Mouse (Mus musculus): Measurements from ENCODE around the gene Egfr.

Egfr gene

DNA sequence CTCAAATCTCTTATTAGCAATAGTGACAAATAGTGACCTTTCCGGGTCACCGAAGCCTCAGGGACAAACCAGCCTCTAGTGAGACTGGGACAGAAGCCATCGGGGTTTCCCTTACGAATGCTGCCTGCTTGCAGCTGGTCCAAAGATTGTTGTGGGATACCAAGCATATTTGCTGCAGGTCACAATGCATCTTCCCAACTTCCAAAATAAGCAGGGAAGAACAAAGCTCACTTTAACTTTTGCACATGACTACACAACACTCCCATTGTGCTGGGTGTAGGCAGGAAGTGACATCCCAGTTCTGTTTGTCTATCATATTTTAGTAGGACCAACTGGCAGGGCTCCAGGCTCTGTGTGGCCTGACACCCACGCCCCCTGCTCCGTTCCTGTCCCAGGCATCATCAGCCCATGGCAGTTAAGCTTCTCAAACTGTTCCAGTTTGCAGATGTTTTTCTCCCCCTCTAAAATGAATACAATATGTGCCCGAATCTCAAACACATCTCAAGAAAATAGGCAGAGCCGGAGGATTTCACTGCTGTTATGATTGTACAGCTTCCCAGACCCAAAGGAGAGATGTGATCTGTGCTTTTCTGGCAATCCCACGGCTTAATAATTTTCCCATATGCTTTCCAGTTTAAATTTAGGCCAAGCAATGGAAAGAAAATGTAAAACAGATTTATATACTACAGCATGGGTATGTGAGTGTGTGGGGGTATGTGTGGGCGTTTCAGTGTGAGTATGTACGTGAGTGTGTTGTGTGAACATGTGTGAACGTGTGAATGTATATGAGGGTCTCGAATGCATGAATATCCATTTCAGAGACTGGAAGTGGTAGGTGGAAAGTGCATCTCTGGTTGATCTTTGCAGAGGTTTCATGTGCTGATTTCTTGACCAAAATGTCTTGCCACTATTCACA is 143.7 kb downstream of the Egfr start:
- ATAC-seq (ENCODE audit: low TSS enrichment), result peak; percentile 85

DNA sequence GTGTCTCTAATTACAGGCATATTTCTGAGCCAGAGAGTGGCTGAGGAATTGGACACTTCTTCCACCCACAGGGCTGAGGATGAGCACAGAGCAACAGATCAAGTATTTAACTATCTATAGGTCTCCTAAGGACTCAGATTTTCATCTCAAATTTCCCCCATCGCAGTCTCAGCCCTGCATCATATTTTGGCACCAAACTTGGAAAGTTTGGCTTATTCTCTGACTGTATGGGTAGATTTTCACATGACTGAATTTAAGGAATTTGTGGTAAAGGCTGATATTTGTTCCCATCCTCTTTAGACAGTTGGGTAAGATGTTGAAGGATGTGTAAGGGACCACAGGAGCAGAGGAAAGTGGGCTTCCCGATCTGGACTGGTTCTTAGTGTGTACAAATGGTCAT is 145.7 kb downstream of the Egfr start:
- no peak for ATAC-seq (ENCODE audit: low TSS enrichment)

GRCm38 (mm10) chr11:16900182-16900581 is 148.2 kb downstream of the Egfr start:
- ATAC-seq (ENCODE audit: low TSS enrichment), result no peak

GRCm38 (mm10) chr11:16900653-16901416 is 148.8 kb downstream of the Egfr start:
- no peak for ATAC-seq (ENCODE audit: low TSS enrichment)

DNA sequence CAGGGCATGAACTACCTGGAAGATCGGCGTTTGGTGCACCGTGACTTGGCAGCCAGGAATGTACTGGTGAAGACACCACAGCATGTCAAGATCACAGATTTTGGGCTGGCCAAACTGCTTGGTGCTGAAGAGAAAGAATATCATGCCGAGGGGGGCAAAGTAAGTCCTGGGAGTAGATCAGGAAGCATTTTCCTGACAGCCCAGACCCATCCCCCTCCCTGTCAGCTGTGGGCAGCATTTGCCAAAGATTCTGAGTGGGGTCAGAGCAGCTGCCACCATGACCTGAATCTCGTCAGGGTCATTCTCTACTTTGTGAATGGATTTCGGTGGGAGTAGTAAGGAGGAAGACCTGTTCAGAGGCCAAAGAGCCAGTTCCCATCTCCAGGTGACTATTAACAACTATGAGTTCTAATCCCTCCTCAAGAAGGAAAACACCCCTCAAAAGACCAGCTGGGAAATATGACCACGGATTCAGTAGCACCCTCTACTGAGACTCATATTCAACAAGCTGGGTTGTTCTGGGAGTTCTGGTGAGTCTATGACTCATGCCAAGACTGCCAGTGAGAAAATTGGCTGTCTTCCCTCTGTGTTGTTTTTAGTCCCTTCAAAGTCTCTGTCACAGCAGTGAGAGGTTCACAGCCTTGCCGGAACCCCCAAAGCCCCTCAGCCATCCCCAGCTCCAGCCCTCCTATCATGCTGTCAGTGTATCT is 152.5 kb downstream of the Egfr start:
- ATAC-seq (ENCODE audit: low TSS enrichment), result peak; percentile 98

DNA sequence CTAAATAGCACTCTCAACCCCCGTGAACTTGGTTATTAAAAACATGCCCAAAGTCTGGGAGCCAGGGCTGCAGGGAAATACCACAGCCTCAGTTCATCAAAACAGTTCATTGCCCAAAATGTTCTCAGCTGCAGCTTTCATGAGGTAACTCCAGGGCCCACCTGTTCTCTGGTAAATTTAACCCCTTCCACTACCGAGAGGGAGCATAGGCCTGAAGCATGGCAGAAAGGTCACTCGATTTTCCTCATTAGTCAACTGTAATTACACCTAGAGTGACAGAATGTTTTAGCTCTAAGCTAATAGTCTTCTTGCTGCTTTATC is 153.0 kb downstream of the Egfr start:
- ATAC-seq (ENCODE audit: low TSS enrichment), result no peak

- ATAC-seq (ENCODE audit: low TSS enrichment), result no peak
Measured at GRCm38 (mm10) chr11:16906530-16906929, 154.5 kb downstream of the Egfr start.

DNA sequence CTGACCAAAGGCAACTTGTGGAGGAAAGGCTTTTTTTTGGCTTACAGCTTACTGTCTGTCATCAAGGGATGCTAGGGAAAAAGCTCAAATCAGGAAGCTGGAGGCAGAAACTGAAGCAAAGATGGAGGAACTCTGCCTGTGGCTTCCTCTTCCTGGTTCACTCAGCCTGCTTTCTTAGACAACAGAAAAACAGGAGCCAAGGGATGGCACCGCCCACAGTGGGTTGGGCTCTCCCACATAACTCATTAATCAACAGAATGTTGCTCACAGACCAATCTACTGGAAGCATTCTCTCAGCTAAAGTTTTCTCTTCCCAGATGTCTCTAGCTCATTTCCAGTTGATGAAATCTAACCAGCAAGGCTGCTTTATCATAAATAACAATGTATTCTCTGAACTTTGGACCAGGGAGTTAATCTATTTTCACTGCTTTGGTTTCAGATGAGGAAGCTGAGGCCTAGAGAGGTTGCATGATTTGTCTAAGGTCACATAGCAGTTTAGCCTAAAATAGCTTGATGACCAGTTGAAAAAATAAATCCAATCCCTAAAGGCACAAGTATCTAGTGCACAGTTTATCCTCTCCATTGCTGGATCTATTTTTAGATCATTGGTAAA is 155.6 kb downstream of the Egfr start:
- no peak for ATAC-seq (ENCODE audit: low TSS enrichment)

GRCm38 (mm10) chr11:16914756-16915155 is 162.8 kb downstream of the Egfr start:
- no peak for ATAC-seq (ENCODE audit: low TSS enrichment)

- ATAC-seq (ENCODE audit: low TSS enrichment), result no peak
Measured at GRCm38 (mm10) chr11:16915850-16916249, 163.8 kb downstream of the Egfr start.

DNA sequence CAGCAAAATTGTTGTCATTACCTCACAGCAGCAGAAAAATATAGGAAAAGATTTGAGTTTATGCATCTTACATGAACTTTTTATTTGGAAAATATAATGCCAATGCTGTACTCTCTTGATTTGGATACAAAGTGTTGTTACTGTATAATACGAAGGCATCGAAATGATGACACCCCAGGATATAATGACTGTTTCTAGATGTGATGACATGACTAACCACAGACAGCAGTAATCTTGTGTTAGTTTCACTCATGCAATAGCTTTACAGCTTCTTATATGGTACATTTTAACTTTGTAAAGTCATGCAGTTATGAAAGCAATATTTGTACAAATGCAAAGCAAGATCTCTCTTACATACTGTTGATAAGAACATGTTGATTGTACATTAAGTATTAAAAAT is 165.5 kb downstream of the Egfr start:
- ATAC-seq (ENCODE audit: low TSS enrichment), result no peak

- ATAC-seq (ENCODE audit: low TSS enrichment), result no peak
Measured at GRCm38 (mm10) chr11:16932159-16932558, 180.2 kb downstream of the Egfr start.

- peak; percentile 67 for ATAC-seq (ENCODE audit: low TSS enrichment)
Measured at GRCm38 (mm10) chr11:16935577-16936236, 183.7 kb downstream of the Egfr start.

GRCm38 (mm10) chr11:16941103-16941793 is 189.2 kb downstream of the Egfr start:
- ATAC-seq (ENCODE audit: low TSS enrichment), result peak; percentile 64

DNA sequence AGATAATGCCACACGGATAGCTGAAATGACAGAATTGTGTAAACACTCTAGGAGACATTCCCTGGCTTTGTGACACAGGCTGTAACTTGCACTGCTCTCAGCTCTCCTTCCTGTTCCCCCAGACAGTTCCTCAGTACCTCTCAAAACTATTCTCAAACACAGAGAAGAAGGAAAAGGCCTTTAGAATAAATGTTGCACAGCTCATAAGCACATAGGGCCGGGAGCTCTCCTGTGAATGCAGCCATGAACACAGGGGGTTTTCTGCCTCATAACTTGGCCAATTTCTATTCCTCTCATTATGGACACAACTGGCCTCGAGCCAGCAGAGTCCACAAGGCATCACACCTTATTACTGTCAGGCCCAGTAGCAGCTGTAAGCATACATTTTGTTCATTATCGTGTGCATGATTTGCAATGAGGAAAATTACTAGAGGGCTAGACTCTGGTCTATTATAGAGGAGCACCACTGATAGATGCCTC is 190.0 kb downstream of the Egfr start:
- ATAC-seq (ENCODE audit: low TSS enrichment), result no peak

GRCm38 (mm10) chr11:16943016-16943415 is 191.0 kb downstream of the Egfr start:
- no peak for ATAC-seq (ENCODE audit: low TSS enrichment)

DNA sequence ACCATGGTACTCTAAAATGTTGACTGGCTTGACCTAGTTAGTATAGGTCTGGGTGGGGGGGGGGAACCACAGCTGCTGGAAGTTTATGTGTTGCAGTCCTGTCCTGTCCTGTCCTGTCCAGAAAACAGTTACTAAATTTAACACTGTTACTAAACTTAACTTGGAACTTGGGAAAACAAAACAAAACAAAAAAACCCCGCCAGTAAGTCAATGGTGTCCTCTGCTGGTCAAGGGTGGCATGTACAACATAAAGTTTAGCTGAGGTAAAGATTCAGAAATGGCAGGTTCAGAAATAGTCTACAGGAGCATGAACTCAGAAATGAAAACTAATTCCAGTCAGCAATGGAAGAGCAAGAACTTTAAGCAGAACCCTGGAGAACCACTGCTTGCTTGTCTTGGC is 196.8 kb downstream of the Egfr start:
- ATAC-seq (ENCODE audit: low TSS enrichment), result peak; percentile 14; the same call in 1 of the 2 replicates

DNA sequence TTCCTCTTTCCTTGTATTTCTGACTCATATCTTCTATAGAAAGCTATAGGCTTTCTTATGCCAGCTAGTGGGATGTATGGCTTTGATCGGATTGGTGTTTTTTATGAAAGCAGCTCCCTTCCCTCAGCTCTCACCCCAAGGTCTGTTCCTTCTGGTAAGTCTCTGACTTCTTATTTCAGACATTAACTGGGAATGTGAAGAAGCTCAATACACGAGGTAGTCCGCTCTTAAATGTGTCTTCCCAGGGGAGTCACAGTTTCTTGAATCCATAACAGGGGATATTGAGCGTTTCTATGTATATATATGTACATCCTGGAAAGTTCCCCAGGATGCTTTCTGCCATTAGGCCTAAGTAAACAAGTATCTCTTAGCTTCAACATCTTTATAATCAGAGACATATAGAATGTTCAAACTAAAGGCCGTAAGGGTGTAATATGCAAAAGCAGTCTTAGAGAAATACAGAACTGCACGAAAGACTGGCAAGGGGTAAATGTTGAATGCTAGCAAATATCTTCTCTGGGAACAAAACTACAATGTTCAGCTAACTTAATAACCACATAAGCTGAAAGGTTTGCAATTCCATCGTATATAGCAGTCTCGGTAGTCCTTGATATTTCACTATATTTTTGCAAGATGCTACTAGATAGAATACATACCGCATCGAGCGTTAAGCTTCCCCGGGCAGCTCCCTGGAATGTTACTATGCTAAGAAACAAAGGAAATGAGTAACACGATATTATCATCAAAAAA is 198.4 kb downstream of the Egfr start:
- no peak for ATAC-seq (ENCODE audit: low TSS enrichment)

DNA sequence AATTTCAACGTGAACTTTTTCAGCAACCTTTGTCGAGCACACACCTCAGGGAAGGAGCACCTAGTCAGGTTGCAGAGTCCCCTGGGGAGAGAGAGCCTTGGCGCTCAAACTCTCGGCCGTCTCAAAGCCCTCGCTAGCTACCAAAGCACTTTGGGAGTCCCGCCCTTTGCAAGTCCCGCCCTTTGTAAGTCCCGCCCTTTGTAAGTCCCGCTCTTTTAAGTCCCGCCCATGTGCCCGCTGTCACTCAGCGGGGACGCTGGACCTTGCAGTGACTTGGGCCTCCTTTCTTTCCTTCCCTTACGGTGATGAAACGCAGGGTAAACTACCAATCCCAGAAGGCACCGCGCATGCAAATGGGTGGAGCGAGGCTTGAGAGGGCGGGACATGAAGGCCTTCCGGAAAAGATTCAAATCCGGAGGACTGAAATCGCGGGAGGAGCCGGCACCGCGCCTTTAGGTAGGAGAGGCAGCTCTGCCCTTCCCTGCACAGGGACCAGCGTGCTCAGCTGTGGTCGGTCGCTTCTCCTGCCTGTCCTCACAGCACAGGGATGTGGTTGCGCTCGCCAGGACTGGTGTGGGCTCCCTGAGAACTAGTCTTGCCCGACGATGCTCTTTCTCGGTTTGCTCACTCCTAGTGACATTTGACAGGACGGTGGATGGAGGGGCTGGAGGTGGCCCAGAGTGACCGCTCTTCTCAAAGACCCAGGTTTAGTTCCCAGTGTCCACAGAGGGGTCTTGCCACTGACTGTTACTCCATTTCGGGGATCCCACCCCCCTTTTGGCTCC is 199.2 kb downstream of the Egfr start, which contains the start of gene Fbxo48:
Gene Fbxo48 (plus strand): TSS at position 400 of the 785 bp plus-strand sequence.
- peak; percentile 100 for ATAC-seq (ENCODE audit: low TSS enrichment)

Measured in frontal cortex, adult (tissue).